Mouse (Mus musculus) olfactory bulb, adult 2 months (tissue): Measurements from ENCODE around the gene Pdap1.

Experiments
- CTCF ChIP-seq: fragments of 200-500 bp; IDR thresholded peaks from 2 replicates; pipeline ENCODE4 v1.5.1; 2012; ENCODE audit warnings: low read depth, mild to moderate bottlenecking, low read length, moderate library complexity; ENCODE audit not compliant: insufficient read depth
- POLR2A ChIP-seq: fragments of 200-500 bp; IDR thresholded peaks from 2 replicates; pipeline ENCODE4 v1.6.1; 2012; ENCODE audit warnings: mild to moderate bottlenecking, low read depth, low read length, moderate library complexity; ENCODE audit not compliant: insufficient read depth

DNA sequence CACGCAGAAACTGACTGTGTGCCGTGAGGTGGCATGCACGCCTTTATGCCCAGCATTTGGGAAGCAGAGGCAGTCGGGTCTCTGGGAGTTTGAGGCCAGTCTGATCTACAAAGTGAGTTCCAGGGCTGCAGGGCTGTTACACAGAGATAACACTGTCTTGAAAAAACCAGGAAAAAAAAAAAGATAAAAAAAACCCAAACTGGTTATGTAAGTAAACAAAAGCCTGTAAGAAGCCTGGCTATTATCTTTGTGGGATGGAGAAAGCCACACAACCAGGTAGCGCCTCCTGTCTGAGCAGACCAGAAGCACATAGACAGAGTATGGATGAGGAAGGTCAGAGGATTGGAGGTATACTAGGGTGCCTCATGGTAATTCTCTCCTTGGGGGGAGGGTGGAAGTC lies 12.7 kb upstream of the Pdap1 start:
- no peak for TF ChIP-seq POLR2A
- no peak for TF ChIP-seq CTCF
